ENCODE assay signal across 8 mouse cellular contexts in the genomic region with DNA sequence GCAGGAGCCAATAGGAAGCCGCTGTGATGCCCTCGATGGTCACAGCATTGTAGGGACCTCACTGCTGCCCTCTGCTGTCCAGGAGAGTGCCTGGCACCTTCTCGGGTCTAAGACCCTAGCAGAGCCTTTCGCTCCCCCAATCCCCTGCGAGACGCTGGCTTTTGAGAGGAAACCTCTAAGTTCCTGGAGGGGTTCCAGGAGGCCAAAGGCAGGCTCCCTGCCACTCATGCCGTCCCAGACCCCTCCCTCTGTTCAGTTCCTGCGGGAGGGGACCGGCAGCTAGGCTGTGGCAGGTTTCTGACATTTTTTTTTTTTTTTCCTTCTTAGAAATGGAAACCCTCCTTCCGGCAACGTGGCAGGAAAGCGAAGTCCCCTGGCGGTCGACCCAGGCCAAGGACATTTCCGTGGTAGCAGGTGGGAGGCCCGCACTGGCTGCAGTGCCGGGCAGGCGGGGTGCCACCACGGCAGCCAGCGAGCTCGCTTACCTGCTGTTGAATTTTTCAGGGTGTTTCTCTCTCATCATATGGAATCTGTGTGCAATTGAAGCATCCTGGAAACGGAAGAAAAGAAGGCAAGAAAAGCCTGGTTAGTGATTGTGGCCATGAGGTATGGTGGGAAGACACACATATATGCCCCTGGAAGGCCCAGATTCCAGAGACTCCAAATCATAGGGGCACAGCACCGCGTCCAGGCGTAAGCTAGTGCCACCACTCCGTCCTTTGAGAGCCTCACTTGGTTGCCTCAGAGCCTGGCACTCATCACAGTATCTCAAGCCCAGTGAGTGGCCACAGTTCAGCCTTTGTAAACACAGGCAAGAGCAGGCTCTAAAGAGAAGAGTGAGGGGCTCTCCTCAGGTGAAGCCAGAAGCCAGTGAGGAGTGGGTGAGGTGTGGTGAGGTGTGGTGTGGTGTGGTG.
DNase-seq lines count a peak whose midpoint lies in the region; ATAC-seq and TF ChIP-seq lines count a peak whose summit lies in the region.

No protein-coding gene starts in this region.

- 7% methylated on average over 26 of the region's 26 CpGs for WGBS in heart, embryonic 13.5 days
- WGBS in kidney, postnatal 0 days, result 9% methylated on average over 26 of the region's 26 CpGs
- 10% methylated on average over 26 of the region's 26 CpGs for WGBS in liver, embryonic 12.5 days (ENCODE audit: insufficient replicate concordance)
- WGBS in stomach, embryonic 14.5 days, result 9% methylated on average over 26 of the region's 26 CpGs

- peak; percentile 87 for DNase-seq in CD4-positive, CD25-positive, alpha-beta regulatory T cell, adult 2 months (ENCODE audit: low read depth, low spot score)
- peak; percentile 90 for DNase-seq in kidney, postnatal 0 days (ENCODE audit: low spot score)
- peak; percentile 74 to 83 for DNase-seq in natural killer cell, adult 2 months (ENCODE audit: low spot score in 2 of 2)

- H3K4me3 ChIP-seq in brown adipose tissue, adult 24 weeks (ENCODE audit: insufficient read depth, low read depth, low read length), result peak overlapping the region; percentile 50
- H3K4me3 ChIP-seq in heart, embryonic 13.5 days, result peak overlapping the region; percentile 57
- H3K4me3 ChIP-seq in kidney, postnatal 0 days (replicated peaks; ENCODE audit: low read depth, low read length), result peak overlapping the region; percentile 36
- peak overlapping the region; percentile 52 for H3K4me3 ChIP-seq in liver, embryonic 12.5 days
- H3K4me3 ChIP-seq in stomach, embryonic 14.5 days (ENCODE audit: low read depth, low read length), result peak overlapping the region; percentile 29

- no peaks in the 10 kb centered on the region for H3K9me3 ChIP-seq in heart, embryonic 13.5 days
- H3K9me3 ChIP-seq in kidney, postnatal 0 days (replicated peaks; ENCODE audit: low read length), result no peaks in the 10 kb centered on the region
- H3K9me3 ChIP-seq in liver, embryonic 12.5 days (replicated peaks), result no peaks in the 10 kb centered on the region
- no peaks in the 10 kb centered on the region for H3K9me3 ChIP-seq in stomach, embryonic 14.5 days (ENCODE audit: control insufficient read depth, low read depth, low read length)

- ATAC-seq in erythroid progenitor cell, adult 5-6 weeks (replicated peaks; ENCODE audit: low FRiP score, poor library complexity, severe bottlenecking), result peak; percentile 39
- ATAC-seq in heart, embryonic 13.5 days (ENCODE audit: extremely low read depth, insufficient number of reproducible peaks, low FRiP score, low TSS enrichment), result no peak
- ATAC-seq in kidney, postnatal 0 days (replicated peaks; ENCODE audit: low FRiP score, low read depth), result peak; percentile 86
- peak; percentile 66; the same call in 1 of the 2 replicates for ATAC-seq in liver, embryonic 12.5 days
- ATAC-seq in stomach, embryonic 14.5 days (ENCODE audit: insufficient number of reproducible peaks, insufficient read depth, low FRiP score, low read depth), result peak; percentile 73

- H3K4me2 ChIP-seq in heart, embryonic 13.5 days, result peak overlapping the region; percentile 80
- peak overlapping the region; percentile 69 for H3K4me2 ChIP-seq in kidney, postnatal 0 days (ENCODE audit: low read length)
- peak overlapping the region; percentile 75 for H3K4me2 ChIP-seq in liver, embryonic 12.5 days
- peak overlapping the region; percentile 64 for H3K4me2 ChIP-seq in stomach, embryonic 14.5 days (replicated peaks; ENCODE audit: low read depth, low read length)

- H3K36me3 ChIP-seq in heart, embryonic 13.5 days, result no peaks in the 10 kb centered on the region
- H3K36me3 ChIP-seq in kidney, postnatal 0 days (ENCODE audit: insufficient read depth, low read length), result no peaks in the 10 kb centered on the region
- no peaks in the 10 kb centered on the region for H3K36me3 ChIP-seq in liver, embryonic 12.5 days
- no peaks in the 10 kb centered on the region for H3K36me3 ChIP-seq in stomach, embryonic 14.5 days (ENCODE audit: control insufficient read depth, insufficient read depth, low read length)

- peak overlapping the region; percentile 84 for H3K9ac ChIP-seq in heart, embryonic 13.5 days
- H3K9ac ChIP-seq in kidney, postnatal 0 days (ENCODE audit: low read depth, low read length), result peak overlapping the region; percentile 57
- peak overlapping the region; percentile 44; the same call in 1 of the 2 replicates for H3K9ac ChIP-seq in liver, embryonic 12.5 days
- no peak overlapping the region for H3K9ac ChIP-seq in stomach, embryonic 14.5 days (replicated peaks; ENCODE audit: low read depth, low read length)

- peak; percentile 85 for TF ChIP-seq CTCF in kidney, postnatal 0 days (IDR thresholded peaks at IDR 0.05; ENCODE audit: low read depth)

- no peak overlapping the region for H3K27ac ChIP-seq in brown adipose tissue, adult 24 weeks (replicated peaks; ENCODE audit: low read depth, low read length)
- H3K27ac ChIP-seq in heart, embryonic 13.5 days (replicated peaks), result peak overlapping the region; percentile 87
- peak overlapping the region; percentile 79 for H3K27ac ChIP-seq in kidney, postnatal 0 days
- H3K27ac ChIP-seq in liver, embryonic 12.5 days, result no peak overlapping the region
- peak overlapping the region; percentile 44; the same call in 1 of the 2 replicates for H3K27ac ChIP-seq in stomach, embryonic 14.5 days (ENCODE audit: low read length)

- H3K27me3 ChIP-seq in heart, embryonic 13.5 days (replicated peaks), result no peaks in the 10 kb centered on the region
- no peaks in the 10 kb centered on the region for H3K27me3 ChIP-seq in kidney, postnatal 0 days (ENCODE audit: insufficient read depth, low read length)
- H3K27me3 ChIP-seq in liver, embryonic 12.5 days (replicated peaks), result no peaks in the 10 kb centered on the region
- no peaks in the 10 kb centered on the region for H3K27me3 ChIP-seq in stomach, embryonic 14.5 days (ENCODE audit: control insufficient read depth, insufficient read depth, low read length)

- H3K4me1 ChIP-seq in brown adipose tissue, adult 24 weeks (ENCODE audit: control insufficient read depth, insufficient read depth, insufficient read length, low read length), result peaks cover 6% of the 10 kb centered on the region
- peaks cover 80% of the 10 kb centered on the region for H3K4me1 ChIP-seq in heart, embryonic 13.5 days
- peaks cover 13% of the 10 kb centered on the region; the same call in 1 of the 2 replicates for H3K4me1 ChIP-seq in kidney, postnatal 0 days (replicated peaks; ENCODE audit: insufficient read depth, low read length)
- H3K4me1 ChIP-seq in liver, embryonic 12.5 days, result peaks cover 23% of the 10 kb centered on the region
- H3K4me1 ChIP-seq in stomach, embryonic 14.5 days (ENCODE audit: control insufficient read depth, insufficient read depth, low read length), result peaks cover 16% of the 10 kb centered on the region; the same call in 1 of the 2 replicates

Comparison
In these comparisons a context has a peak if more than half of its experiments do, and no peak if none do; other contexts are left out.
1. H3K27ac ChIP-seq: peak in heart, embryonic 13.5 days (single experiment), kidney, postnatal 0 days (single experiment) and stomach, embryonic 14.5 days (single experiment); none in brown adipose tissue, adult 24 weeks (single experiment) and liver, embryonic 12.5 days (single experiment).
2. Peak in every context shown above with its lines, with median percentiles within 50 percentile points of each other: DNase-seq, H3K4me3 ChIP-seq and H3K4me2 ChIP-seq.